Mouse (Mus musculus) hindbrain, embryonic 11.5 days (tissue): Measurements from ENCODE around the gene Cxcl3. TPM values are rescaled to one million over a fixed set of nuclear protein-coding genes. Genes with fewer than 3 reads are reported as not detected.
A peak's percentile ranks its signal among the peaks of the same experiment; 100 is the strongest.

ENCODE experiments used
- ATAC-seq: fragments of 200-750 bp; cut with Nextera tagmentation; 2 replicates; pipeline ENCODE4 v1.8.0; 2017; ENCODE audit warnings: mild to moderate bottlenecking, moderate TSS enrichment, moderate library complexity; ENCODE audit not compliant: low FRiP score
- DNase-seq: peaks from one replicate; pipeline ENCODE4 v3.0.0-alpha.2; 2015; ENCODE audit warnings: low spot score
- H3K27ac ChIP-seq: fragments of 300-500 bp; sonication (generic); 2 replicates; pipeline ENCODE4 v1.5.1; 2014; ENCODE audit warnings: mild to moderate bottlenecking, low read depth, low read length
- H3K27me3 ChIP-seq: fragments of 300-500 bp; sonication (generic); 2 replicates; pipeline ENCODE4 v1.6.1; 2014; ENCODE audit warnings: mild to moderate bottlenecking, low read length, moderate library complexity, mixed read lengths; ENCODE audit not compliant: control insufficient read depth, insufficient read depth
- H3K36me3 ChIP-seq: fragments of 300-500 bp; sonication (generic); 2 replicates; pipeline ENCODE4 v1.6.1; 2014; ENCODE audit warnings: mild to moderate bottlenecking, low read length, moderate library complexity, mixed read lengths; ENCODE audit not compliant: control insufficient read depth, insufficient read depth
- H3K4me1 ChIP-seq: fragments of 300-500 bp; sonication (generic); replicated peaks from 2 replicates; pipeline ENCODE4 v1.6.1; 2014; ENCODE audit warnings: low read length, mixed read lengths; ENCODE audit not compliant: control insufficient read depth, insufficient read depth
- H3K4me2 ChIP-seq: fragments of 300-500 bp; sonication (generic); replicated peaks from 2 replicates; pipeline ENCODE4 v1.6.1; 2014; ENCODE audit warnings: mild to moderate bottlenecking, low read depth, low read length
- H3K4me3 ChIP-seq: fragments of 300-500 bp; sonication (generic); 2 replicates; pipeline ENCODE4 v1.5.1; 2014; ENCODE audit warnings: low read depth, low read length
- H3K9ac ChIP-seq: fragments of 300-500 bp; sonication (generic); 2 replicates; pipeline ENCODE4 v1.6.1; 2014; ENCODE audit warnings: low read depth, low read length
- H3K9me3 ChIP-seq: fragments of 300-500 bp; sonication (generic); 2 replicates; pipeline ENCODE4 v1.6.1; 2016; ENCODE audit warnings: low read length; ENCODE audit not compliant: control insufficient read depth
- WGBS: fragments of 180-500 bp; shearing (Covaris S2); extraction: QIAGEN DNeasy Blood & Tissue Kit; methylation state at CpG from one replicate; pipeline ENCODE4 v1.1.7; 2014; 5-methylcytosine and 5-hydroxymethylcytosine counted together
- polyA plus RNA-seq: library from polyadenylated mRNA; unstranded; fragments of >200 nt; fragmentation: Nextera tagmentation; extraction: Ambion mirVana; gene quantifications from 2 replicates; pipeline ENCODE4 v1.2.1, GENCODE M21; 2014

The Cxcl3 gene
- 0.17 and 0.45 TPM in 2 replicates for polyA plus RNA-seq

DNA sequence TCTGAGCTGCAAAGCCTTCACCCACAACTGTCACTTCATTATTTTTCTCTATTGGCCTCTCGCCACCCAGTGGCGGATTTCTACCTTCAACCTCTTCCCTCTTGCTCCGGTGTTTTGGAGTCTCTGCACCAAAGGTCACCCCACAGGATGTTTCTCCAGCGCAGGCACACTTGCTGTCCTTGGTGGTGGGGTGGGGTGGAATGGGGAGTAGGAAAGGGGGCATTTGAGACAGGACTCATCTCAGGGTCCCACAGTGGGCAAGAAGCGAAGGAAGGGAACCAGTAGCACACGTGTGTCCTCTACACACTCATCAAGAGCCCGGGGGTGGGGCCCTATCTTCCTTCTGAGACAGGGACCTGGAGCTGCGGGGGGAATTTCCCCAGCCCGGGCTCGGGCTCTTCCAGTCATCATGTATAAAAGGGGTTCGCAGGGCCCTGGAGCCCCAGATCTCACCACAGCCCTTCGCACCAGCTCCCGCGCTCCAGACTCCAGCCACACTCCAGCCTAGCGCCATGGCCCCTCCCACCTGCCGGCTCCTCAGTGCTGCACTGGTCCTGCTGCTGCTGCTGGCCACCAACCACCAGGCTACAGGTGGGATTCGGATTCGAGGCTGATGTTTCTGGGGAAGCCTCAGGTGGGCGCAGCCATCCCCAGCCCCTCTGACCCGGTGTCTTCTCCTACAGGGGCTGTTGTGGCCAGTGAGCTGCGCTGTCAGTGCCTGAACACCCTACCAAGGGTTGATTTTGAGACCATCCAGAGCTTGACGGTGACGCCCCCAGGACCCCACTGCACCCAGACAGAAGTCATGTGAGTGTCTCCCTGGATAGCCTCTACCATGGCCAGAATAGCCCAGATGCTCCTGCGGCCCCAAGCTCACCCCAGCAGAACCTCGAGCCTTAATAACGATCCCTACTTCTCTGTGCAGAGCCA is at the start of gene Cxcl3:
Gene Cxcl3, plus strand, starts transcription at position 445 of the 930 bp plus-strand sequence.
- H3K9ac ChIP-seq: no peak within 1 kb of the TSS
- 18% methylated on average over 24 of the region's 26 CpGs for WGBS

DNA sequence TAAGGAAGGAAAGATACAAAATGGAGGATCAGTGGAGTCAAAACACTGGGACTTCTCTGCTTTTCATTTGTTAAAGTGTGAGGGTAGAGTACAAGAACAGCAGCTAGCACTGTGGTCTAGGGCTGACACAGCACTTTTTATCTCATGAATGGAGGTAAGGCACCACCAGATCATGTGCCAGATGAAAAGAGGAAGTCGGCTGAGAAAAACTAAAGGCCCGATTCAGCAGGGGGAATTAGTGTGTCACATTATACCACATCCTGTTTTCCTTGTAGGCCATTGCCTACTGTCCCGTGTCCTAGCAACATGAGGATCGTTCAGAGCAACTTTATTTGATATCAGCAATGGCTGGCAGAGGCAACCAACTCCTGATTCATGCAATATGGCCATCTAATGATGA is 43.9 kb upstream of the Cxcl3 start:
- Histone ChIP-seq H3K36me3 (no peaks in the 10 kb centered on the region), H3K4me3 (no peak overlapping the region), H3K4me1 (no peaks in the 10 kb centered on the region), H3K9me3 (no peaks in the 10 kb centered on the region), H3K27me3 (no peaks in the 10 kb centered on the region), H3K4me2 (no peak overlapping the region), H3K9ac (no peak overlapping the region), H3K27ac (no peak overlapping the region)
- DNase-seq (no peak), ATAC-seq (no peak)
- 76% methylated on average over 4 of the region's 4 CpGs for WGBS

More for the DNA sequence above, at the start of gene Cxcl3:
- no peaks in the 10 kb centered on the region for H3K9me3 ChIP-seq
- no peaks in the 10 kb centered on the region for H3K27me3 ChIP-seq
- H3K36me3 ChIP-seq: no peaks in the 10 kb centered on the region
- DNase-seq (peak; percentile 49), ATAC-seq (peak; percentile 84)
- no peaks in the 10 kb centered on the region for H3K4me1 ChIP-seq
- H3K27ac ChIP-seq: no peak within 1 kb of the TSS
- H3K4me2 ChIP-seq: peak within 1 kb of the TSS; percentile 37
- H3K4me3 ChIP-seq: peak within 1 kb of the TSS; percentile 10; the same call in 1 of the 2 replicates

GRCm38 (mm10) chr5:90753934-90754333 is 32.0 kb upstream of the Cxcl3 start:
- 91% methylated on average over 1 of the region's 1 CpGs for WGBS
- Histone ChIP-seq H3K9ac (no peak overlapping the region), H3K4me3 (no peak overlapping the region), H3K4me1 (no peaks in the 10 kb centered on the region), H3K9me3 (no peaks in the 10 kb centered on the region), H3K27ac (no peak overlapping the region), H3K36me3 (no peaks in the 10 kb centered on the region), H3K27me3 (0 out of 2 replicates have a peak, but pooled peaks cover under 1% of the 10 kb centered on the region), H3K4me2 (no peak overlapping the region)
- DNase-seq (no peak), ATAC-seq (no peak)

DNA sequence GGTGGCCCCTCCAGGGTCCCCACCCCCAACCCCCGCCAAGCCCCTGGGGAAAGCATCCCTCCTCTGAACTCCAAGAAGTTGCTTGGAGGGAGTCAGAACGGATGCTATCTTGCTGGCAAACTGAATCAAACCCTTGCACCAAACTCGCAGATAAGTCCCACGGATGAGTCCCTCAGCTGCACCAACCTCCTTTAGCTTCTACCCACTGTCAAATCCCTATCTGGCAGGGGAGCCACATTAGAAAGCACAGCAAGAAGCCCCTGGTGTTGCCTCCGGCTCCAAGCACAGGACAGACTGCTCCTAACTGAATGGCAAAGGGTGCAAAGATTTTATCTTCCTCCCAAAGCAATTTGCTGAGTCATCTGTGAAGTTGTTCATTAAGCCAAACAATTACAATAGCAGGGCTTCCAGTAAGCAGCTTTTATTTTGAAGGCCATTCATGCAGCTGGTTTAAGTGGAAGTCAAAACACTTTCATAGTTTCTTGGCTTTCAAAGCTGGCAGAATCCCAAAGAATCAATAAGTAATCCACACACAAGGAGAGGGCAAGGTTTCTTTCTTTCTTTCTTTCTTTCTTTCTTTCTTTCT is 27.8 kb upstream of the Cxcl3 start:
- 40% methylated on average over 5 of the region's 5 CpGs for WGBS
- no peaks in the 10 kb centered on the region for H3K9me3 ChIP-seq
- H3K4me3 ChIP-seq: no peak overlapping the region
- DNase-seq (no peak), ATAC-seq (no peak)
- H3K27ac ChIP-seq: no peak overlapping the region
- H3K27me3 ChIP-seq: peaks cover 8% of the 10 kb centered on the region; the same call in 1 of the 2 replicates
- H3K9ac ChIP-seq: no peak overlapping the region
- no peaks in the 10 kb centered on the region for H3K36me3 ChIP-seq
- no peaks in the 10 kb centered on the region for H3K4me1 ChIP-seq
- H3K4me2 ChIP-seq: no peak overlapping the region

- Histone ChIP-seq H3K4me3 (peak within 1 kb of the TSS; percentile 35), H3K9ac (peak within 1 kb of the TSS; percentile 3; the same call in 1 of the 2 replicates), H3K27ac (no peak within 1 kb of the TSS), H3K9me3 (no peaks in the 10 kb centered on the region), H3K4me2 (peak within 1 kb of the TSS; percentile 41), H3K4me1 (no peaks in the 10 kb centered on the region), H3K36me3 (no peaks in the 10 kb centered on the region), H3K27me3 (peaks cover 8% of the 10 kb centered on the region; the same call in 1 of the 2 replicates)
- ATAC-seq (peak; percentile 78), DNase-seq (peak; percentile 58)
- WGBS: 4% methylated on average over 32 of the region's 32 CpGs
Observed at GRCm38 (mm10) chr5:90759077-90760065, 26.5 kb upstream of the Cxcl3 start, which contains the start of gene Cxcl5. Cxcl5 (plus strand) TSS chr5:90759360.

GRCm38 (mm10) chr5:90760303-90760702 is 25.6 kb upstream of the Cxcl3 start:
- H3K27me3 ChIP-seq: peaks cover 8% of the 10 kb centered on the region; the same call in 1 of the 2 replicates
- no peak overlapping the region for H3K9ac ChIP-seq
- WGBS: 50% methylated on average over 4 of the region's 4 CpGs
- no peaks in the 10 kb centered on the region for H3K9me3 ChIP-seq
- H3K4me2 ChIP-seq: no peak overlapping the region
- no peak overlapping the region for H3K4me3 ChIP-seq
- H3K4me1 ChIP-seq: no peaks in the 10 kb centered on the region
- ATAC-seq: no peak
- DNase-seq: no peak
- H3K36me3 ChIP-seq: no peaks in the 10 kb centered on the region
- no peak overlapping the region for H3K27ac ChIP-seq

DNA sequence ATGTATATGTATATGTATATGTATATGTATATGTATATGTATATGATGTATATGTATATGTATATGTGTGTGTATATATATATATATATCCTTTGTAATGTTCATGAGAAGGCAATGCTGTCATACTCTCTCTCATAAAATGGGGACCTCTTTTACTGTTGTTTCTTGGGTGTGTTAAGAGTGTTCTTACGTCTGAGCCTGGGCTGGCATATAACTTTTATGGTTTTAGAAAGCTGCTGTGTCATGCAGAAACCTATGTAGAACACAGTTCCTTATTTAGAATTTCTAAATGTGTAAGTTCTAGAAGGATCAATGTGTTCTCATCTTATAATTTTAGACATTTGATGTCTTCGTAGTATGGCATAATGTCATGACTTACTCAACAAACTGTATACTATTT is 25.1 kb upstream of the Cxcl3 start:
- no peaks in the 10 kb centered on the region for H3K9me3 ChIP-seq
- H3K27ac ChIP-seq: no peak overlapping the region
- no peak overlapping the region for H3K4me2 ChIP-seq
- H3K9ac ChIP-seq: no peak overlapping the region
- peaks cover 8% of the 10 kb centered on the region; the same call in 1 of the 2 replicates for H3K27me3 ChIP-seq
- DNase-seq (no peak), ATAC-seq (no peak)
- 92% methylated on average over 2 of the region's 2 CpGs for WGBS
- H3K36me3 ChIP-seq: no peaks in the 10 kb centered on the region
- no peaks in the 10 kb centered on the region for H3K4me1 ChIP-seq
- no peak overlapping the region for H3K4me3 ChIP-seq

DNA sequence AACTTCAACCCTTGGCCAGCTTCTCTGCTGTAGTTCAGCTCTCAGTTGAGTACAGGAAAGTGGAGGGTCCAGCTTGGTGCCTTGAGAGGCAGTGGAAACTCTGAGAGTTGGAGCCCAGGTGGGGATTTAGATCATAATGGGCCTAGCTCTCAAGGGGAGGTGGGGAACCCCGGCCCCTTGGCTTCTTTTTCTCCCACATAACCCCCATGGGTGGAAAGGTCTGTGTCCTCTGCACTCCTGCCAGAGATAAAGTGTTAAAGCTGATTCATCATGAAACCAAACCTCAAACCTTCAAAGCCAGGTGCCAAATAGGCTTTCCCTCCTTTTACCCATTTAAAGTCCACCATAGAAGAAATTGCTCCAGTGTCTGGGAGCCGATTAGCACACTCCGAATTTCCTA is 24.1 kb upstream of the Cxcl3 start:
- Histone ChIP-seq H3K27me3 (peaks cover 8% of the 10 kb centered on the region; the same call in 1 of the 2 replicates), H3K4me3 (no peak overlapping the region), H3K4me2 (no peak overlapping the region), H3K9ac (no peak overlapping the region), H3K9me3 (no peaks in the 10 kb centered on the region), H3K27ac (no peak overlapping the region), H3K4me1 (no peaks in the 10 kb centered on the region), H3K36me3 (no peaks in the 10 kb centered on the region)
- no peak for ATAC-seq
- 96% methylated on average over 3 of the region's 3 CpGs for WGBS
- DNase-seq: no peak
